Mouse (Mus musculus) olfactory bulb, adult 2 months (tissue): Measurements from ENCODE around the gene Nkg7. TPM values are rescaled to one million over a fixed set of nuclear protein-coding genes. Genes with fewer than 3 reads are reported as not detected.
"Not testable (repeated sequence)": the region's sequence is repeated elsewhere in the genome, so short reads cannot be mapped to it uniquely, and the experiment has no call there.

Source experiments
- H3K27ac ChIP-seq: fragments of 200-500 bp; 2 replicates; pipeline ENCODE4 v1.5.1; 2012; ENCODE audit warnings: low read depth, low read length; ENCODE audit not compliant: insufficient read depth
- H3K4me1 ChIP-seq: fragments of 200-500 bp; 2 replicates; pipeline ENCODE4 v1.6.1; 2012; ENCODE audit warnings: low read length; ENCODE audit not compliant: control insufficient read depth, insufficient read depth
- H3K4me3 ChIP-seq: fragments of 200-500 bp; 2 replicates; pipeline ENCODE4 v1.5.1; 2012; ENCODE audit warnings: mild to moderate bottlenecking, low read depth, low read length, moderate library complexity; ENCODE audit not compliant: insufficient read depth
- CTCF ChIP-seq: fragments of 200-500 bp; IDR thresholded peaks from 2 replicates; pipeline ENCODE4 v1.5.1; 2012; ENCODE audit warnings: low read depth, mild to moderate bottlenecking, low read length, moderate library complexity; ENCODE audit not compliant: insufficient read depth
- POLR2A ChIP-seq: fragments of 200-500 bp; IDR thresholded peaks from 2 replicates; pipeline ENCODE4 v1.6.1; 2012; ENCODE audit warnings: mild to moderate bottlenecking, low read depth, low read length, moderate library complexity; ENCODE audit not compliant: insufficient read depth
- WGBS: fragments of 180-500 bp; shearing (Covaris S2); methylation state at CpG from one replicate; pipeline ENCODE4 v1.1.7; 2018; 5-methylcytosine and 5-hydroxymethylcytosine counted together
- polyA plus RNA-seq: library from polyadenylated mRNA; stranded (reverse); fragments of >200 nt; gene quantifications from 2 replicates; pipeline ENCODE4 v1.2.4, GENCODE M21; 2012; ENCODE audit warnings: low replicate concordance; ENCODE audit not compliant: missing spikeins, insufficient read depth, insufficient read length

Nkg7 gene
- polyA plus RNA-seq = not detected in 2 replicates

DNA sequence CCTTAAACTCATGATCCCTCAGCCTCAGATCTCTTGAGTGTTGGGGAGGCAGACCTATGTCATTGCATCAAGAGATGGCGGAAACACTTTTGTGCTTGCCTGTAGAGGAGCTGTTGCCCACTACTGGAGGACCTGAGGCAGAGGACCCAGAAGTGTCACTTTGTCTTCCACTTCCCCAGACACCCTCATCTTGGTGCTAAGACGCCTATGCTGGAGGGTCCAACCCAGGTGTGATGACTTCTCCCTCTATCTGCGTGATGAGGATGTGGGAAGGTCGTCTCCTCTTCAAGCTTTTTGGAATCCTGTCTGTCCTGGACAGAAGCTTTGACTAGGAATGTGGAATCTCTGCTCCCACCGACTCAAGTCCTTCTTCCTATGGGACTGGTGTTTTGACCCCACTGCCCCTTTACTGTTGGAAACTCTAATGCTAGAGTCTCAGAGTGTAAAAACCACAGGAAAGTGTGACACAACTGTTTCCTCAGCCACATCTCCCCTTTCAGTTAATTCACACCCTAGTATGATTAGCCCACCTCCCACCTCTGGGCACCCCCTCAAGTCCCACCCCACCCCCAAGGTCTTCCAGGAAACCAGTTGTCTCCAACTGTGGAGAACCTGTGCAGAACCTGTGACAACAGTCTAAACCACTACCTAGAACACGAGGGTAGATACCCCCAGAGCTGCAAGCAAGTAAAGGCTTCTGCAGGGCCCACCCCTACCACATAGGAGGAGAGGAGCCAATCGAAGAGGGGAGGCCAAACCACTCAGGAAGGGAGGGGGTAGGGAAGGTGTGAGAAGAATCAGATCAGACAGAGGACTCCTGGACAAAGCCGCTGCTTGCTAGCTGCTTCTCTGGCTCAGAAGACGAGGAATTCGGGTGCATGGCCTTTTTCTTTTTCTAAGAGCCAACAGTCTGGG is at the start of gene Nkg7:
Gene Nkg7, plus strand, starts transcription at position 733 of the 915 bp plus-strand sequence.
- Histone ChIP-seq H3K4me3 (no peak within 1 kb of the TSS), H3K27ac (no peak within 1 kb of the TSS), H3K4me1 (no peaks in the 10 kb centered on the region)
- TF ChIP-seq CTCF (no peak), POLR2A (no peak)
- 78% methylated on average over 10 of the region's 10 CpGs for WGBS

DNA sequence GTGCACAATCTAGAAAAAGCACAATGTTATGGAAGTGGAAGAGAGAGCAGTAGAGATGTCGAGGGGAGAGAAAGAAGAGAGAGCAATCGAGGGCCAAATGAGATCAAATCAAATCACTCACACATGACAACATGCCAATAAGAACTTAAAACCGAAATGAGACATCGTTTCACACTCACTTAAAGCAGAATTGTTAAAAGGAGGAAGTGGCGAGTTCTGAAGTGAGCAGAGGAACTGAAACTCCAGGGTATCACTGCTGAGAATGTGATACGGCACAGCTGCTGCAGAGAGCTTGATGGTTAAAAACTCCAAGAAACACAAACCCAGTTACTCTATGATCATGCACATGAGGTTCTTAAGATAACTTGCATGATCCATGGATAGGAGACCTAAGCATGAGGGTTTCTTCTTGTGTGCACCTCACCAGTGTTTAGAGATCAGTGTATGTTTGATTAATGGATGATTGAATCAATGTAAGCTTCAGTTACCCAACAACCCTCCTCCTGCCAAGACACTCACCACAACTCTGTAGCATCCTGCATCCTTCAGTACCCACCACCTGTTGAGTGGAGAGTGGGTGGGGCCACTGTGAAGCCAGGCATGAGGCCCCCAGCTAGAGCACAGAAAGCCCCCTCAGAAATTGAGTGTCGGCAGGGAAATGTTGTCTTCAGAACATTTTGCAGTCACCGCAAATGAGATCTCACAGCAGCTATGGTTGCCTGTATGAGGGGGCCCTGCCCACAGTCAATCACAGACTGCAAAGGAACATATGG is 44.3 kb upstream of the Nkg7 start:
- Histone ChIP-seq H3K4me3 (no peak overlapping the region), H3K27ac (no peak overlapping the region), H3K4me1 (no peaks in the 10 kb centered on the region)
- WGBS = 76% methylated on average over 8 of the region's 8 CpGs
- TF ChIP-seq CTCF (no peak), POLR2A (no peak)

GRCm38 (mm10) chr7:43399501-43399900 is 37.4 kb upstream of the Nkg7 start:
- no peak for TF ChIP-seq POLR2A
- TF ChIP-seq CTCF = no peak
- no peak overlapping the region for H3K4me3 ChIP-seq
- 90% methylated on average over 2 of the region's 2 CpGs for WGBS

DNA sequence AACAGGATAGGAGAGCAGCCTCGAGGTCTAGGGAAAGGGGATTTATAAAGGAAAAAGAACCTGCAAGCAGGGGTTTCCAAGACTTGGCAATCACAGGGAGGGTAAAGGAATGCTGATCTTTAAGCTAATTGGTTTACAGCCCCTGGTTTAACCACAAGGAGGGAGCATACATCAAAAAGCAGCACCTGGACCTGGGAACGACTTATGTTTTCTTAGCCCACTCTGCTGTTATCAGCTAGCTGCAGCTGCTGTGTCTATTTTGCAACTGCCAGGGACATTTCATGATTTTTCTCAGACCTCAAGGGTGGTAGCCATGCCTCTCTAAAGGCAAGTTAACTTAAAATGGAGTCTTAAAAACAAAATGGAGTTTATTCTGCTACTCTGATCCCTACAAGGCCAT is 34.2 kb upstream of the Nkg7 start:
- H3K4me1 ChIP-seq = no peaks in the 10 kb centered on the region
- no peak overlapping the region for H3K27ac ChIP-seq
- TF ChIP-seq CTCF = no peak
- WGBS = 48% methylated on average over 2 of the region's 2 CpGs
- no peak overlapping the region for H3K4me3 ChIP-seq

More at GRCm38 (mm10) chr7:43399501-43399900, 37.4 kb upstream of the Nkg7 start:
- no peaks in the 10 kb centered on the region for H3K4me1 ChIP-seq
- no peak overlapping the region for H3K27ac ChIP-seq

- WGBS = 81% methylated on average over 3 of the region's 3 CpGs
- no peak overlapping the region for H3K4me3 ChIP-seq
- no peaks in the 10 kb centered on the region for H3K4me1 ChIP-seq
- no peak overlapping the region for H3K27ac ChIP-seq
- TF ChIP-seq CTCF (no peak), POLR2A (no peak)
Measured at GRCm38 (mm10) chr7:43407573-43407972, 29.3 kb upstream of the Nkg7 start.

- Histone ChIP-seq H3K27ac (no peak within 1 kb of the TSS), H3K4me1 (no peaks in the 10 kb centered on the region), H3K4me3 (no peak within 1 kb of the TSS)
- WGBS = 78% methylated on average over 4 of the region's 4 CpGs
- TF ChIP-seq CTCF (no peak), POLR2A (no peak)
Measured at GRCm38 (mm10) chr7:43408131-43408553, 28.7 kb upstream of the Nkg7 start, which contains the start of gene Siglecg. Siglecg (plus strand) TSS chr7:43408204.

GRCm38 (mm10) chr7:43409084-43409483 is 27.8 kb upstream of the Nkg7 start:
- H3K27ac ChIP-seq = no peak overlapping the region
- no peaks in the 10 kb centered on the region for H3K4me1 ChIP-seq
- TF ChIP-seq POLR2A (no peak), CTCF (no peak)
- WGBS = 84% methylated on average over 3 of the region's 3 CpGs
- H3K4me3 ChIP-seq = no peak overlapping the region

- H3K27ac ChIP-seq, H3K4me3 ChIP-seq, H3K4me1 ChIP-seq: not testable (repeated sequence)
- 40% methylated on average over 4 of the region's 4 CpGs for WGBS
Measured at GRCm38 (mm10) chr7:43411724-43412123, 25.1 kb upstream of the Nkg7 start.

- Histone ChIP-seq H3K27ac (no peak overlapping the region), H3K4me1 (no peaks in the 10 kb centered on the region), H3K4me3 (no peak overlapping the region)
- WGBS = 89% methylated on average over 10 of the region's 10 CpGs
- TF ChIP-seq CTCF (no peak), POLR2A (no peak)
Measured at GRCm38 (mm10) chr7:43417298-43417697, 19.6 kb upstream of the Nkg7 start.
